Mouse (Mus musculus): ENCODE data around the gene Tsen54.
A peak's percentile ranks its signal among the peaks of the same experiment; 100 is the strongest.

Tsen54 gene

DNA sequence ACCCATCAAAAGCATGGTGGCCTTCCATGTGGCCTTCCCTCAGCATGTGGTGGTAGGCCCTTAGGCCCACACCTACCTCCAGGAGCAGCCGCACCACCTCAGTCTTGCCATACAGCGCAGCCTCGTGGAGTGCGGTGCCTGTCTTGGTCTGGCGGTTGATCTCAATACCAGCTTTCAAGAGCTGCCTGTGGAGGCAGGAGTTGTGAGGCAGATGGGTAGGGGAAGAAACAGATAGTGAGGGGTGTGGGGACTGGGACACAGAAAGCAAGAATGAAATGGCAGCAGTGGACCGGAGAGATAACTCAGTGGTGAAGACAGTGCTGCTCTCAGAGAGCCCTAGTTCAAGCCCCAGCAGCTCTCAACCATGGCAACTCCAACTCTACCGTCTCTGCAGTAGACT lies 9.5 kb upstream of the Tsen54 start:
- DNase-seq: peak; percentile 85

- DNase-seq: no peak
Observed at GRCm38 (mm10) chr11:115806154-115806553, 8.4 kb upstream of the Tsen54 start.

- DNase-seq: no peak
Observed at GRCm38 (mm10) chr11:115807306-115807705, 7.2 kb upstream of the Tsen54 start.

DNA sequence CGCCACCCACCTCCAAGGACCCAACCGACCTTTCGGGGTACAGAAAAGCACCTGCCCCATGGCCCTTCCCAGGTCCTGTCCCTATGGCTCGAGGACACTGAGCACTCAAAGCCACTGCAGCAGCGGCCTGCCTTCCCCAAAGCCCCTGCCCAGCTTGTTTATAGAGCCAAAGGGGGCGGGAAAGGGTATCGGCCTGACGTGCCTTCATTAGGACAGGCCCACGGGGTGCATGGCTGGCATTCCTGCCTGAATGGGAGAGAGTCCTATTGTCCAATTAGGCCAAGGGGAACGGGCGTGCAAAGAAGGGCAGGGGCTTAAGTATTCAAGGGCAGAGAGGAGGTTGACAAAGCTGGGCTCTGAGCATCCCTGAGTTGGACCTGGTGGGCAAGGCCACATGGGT lies 6.6 kb upstream of the Tsen54 start:
- no peak for DNase-seq

DNA sequence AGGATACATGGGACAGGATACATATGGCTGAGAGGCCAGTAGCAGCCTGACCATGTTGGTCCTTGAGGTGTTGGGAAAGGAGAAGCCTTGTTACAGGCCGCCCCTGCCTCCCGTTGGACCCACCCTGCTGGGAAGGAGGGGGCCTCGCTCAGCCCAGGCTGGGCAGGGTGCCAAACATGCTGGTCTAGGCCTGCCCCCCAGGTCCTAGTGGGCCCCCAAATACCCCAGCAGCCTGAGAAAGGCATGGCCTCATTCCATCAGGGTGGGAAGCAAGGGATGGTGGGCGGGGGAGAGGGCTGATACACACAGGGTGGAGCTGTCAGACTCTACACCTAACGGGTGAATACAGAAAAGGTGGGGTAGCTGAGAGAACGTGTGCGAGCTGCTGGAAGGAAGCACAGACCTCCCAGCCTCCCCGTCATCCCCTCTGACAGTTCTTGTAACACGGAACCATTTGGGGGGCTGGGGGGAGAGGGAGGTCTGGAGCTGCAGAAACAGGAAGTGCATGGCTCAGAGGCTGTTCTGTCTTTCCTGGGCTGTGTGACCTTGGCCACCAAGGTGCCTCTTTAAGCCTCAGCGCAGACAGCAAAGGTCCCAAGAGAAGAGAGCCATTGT lies 5.7 kb upstream of the Tsen54 start:
- peak; percentile 60 for DNase-seq

GRCm38 (mm10) chr11:115809311-115809781 lies 5.2 kb upstream of the Tsen54 start:
- DNase-seq: no peak

DNA sequence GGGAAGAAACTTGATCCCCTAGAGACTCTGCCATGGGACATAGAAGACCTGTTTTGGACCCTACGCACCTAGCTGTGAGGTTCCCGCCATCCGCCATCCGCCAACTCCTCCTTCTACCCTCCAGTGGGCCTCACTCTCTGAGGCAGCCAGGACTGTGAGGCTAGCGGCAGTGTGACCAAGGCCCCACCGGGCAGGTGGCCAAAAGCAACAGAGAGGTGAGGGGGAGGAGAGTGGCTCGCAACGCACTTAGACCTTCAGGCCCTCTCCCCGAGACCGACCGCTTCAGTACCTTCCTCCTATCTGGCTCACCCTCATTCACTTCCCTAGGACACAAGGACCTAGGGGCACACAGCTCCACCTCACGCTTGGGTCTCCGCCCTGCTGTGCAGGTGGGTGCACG lies 4.1 kb upstream of the Tsen54 start:
- DNase-seq: peak; percentile 65

DNA sequence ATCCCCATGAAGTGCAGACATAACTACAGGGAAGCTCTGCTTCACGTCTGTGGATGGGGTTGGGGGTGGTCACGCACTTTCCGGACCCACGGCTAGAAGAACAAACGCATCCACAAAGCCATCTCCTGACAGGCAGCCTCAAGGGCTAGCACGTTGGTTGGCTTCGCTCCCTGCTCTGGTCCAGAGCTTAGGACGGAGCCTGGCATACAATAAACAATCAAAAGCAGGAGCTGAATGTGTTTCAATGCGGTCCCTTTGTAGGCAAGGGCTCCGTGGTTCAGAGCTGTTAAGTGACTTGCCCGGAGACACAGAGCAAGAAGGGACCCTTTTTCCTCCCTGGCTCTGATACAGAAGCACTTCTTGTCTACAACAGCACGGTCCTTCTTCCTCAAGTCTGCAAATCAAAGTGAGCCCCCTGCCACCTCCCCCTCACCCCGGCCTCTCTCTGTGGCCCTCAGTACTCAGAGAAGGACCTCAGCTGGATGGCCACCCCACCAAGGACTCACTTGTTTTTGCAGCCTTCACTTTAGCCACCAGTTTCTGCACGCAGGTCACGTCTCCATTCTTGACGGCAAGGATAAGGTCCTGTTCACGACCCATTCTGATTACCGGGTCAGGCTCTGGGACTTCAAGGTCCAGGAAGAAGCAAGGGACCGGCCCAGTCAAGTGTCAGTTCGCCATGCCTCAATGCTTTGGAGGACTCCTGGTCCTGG lies 3.0 kb upstream of the Tsen54 start:
- DNase-seq: no peak

DNA sequence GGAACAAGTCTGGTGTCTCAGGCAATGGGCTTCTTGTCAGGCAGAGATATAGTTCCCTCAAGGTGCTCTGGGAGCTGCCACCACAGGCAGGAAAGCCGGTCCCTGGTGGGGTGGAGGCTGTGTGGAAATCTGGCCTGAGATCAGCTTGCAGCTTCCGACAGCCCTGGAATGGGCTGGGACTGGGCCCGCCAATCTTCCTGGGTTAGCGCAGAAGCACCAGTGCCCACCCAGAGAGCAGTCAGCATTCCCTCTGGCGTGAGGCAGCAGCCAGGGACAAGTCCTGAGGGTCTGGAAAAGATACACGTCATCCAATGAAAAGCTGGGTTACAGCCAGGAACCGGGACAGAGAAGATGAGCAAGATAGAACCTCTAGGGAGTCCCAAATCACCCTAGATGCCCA lies 2.4 kb upstream of the Tsen54 start:
- DNase-seq: no peak

GRCm38 (mm10) chr11:115812533-115813420 lies 1.7 kb upstream of the Tsen54 start:
- peak; percentile 57 for DNase-seq

DNA sequence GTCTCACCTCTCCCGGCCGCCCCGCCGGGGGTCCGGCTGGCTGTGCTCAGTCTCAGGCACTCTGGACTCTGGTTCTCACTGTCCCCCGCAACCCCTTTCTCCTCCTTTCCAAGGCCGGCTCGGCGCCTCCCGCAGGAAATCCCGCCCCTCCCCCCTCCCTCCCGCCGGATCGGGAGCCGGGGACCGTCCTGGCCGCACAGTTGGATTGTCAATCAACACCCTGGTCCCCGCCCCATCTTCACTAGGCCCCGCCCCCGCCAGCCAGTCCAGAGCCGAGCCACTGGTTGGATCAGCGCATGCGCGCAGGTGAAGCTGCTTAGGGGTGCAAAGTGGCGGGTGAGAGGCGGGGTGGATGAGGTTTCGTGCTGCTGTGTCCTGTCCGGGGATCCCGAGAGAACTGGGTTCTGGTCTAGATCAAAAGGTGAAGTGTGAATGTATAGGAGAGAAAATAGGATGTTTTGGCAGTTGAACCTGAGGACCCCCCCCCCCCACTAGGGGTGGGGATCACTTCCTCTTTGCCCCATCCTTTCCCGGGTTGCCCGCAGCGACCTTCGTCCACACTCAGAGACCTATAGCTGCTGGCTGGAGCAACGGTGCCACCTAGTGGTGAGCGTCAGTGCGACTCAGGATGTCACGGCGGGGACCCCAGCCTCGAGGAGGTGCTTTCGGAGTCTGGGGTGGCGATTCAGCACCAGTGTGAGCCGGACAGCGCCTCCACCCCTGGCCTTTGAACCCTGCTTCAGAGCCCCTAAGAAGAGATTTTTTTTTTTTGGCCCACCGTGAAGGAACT lies 822 bp upstream of the Tsen54 start, which contains the start of gene Caskin2:
Gene Caskin2, minus strand, starts transcription at position 133 of the 790 bp plus-strand sequence.
- peak; percentile 100 for DNase-seq

DNA sequence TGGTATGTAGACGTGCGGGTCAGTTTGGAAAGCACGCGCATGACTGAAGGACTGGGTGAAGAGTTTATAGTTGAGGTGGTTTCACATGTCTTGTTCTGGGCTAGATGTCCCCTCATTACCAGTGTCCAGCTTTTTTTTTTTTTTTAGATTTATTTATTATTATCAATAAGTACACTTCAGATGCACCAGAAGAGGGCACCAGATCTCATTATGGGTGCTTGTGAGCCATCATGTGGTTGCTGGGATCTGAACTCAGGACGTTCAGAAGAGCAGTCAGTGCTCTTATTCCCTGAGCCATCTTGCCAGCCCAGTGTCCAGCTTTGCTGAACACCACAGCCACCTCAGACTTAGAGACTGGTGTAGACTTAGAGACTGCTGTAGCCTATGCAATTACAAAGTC lies 2.8 kb downstream of the Tsen54 start:
- DNase-seq: no peak

DNA sequence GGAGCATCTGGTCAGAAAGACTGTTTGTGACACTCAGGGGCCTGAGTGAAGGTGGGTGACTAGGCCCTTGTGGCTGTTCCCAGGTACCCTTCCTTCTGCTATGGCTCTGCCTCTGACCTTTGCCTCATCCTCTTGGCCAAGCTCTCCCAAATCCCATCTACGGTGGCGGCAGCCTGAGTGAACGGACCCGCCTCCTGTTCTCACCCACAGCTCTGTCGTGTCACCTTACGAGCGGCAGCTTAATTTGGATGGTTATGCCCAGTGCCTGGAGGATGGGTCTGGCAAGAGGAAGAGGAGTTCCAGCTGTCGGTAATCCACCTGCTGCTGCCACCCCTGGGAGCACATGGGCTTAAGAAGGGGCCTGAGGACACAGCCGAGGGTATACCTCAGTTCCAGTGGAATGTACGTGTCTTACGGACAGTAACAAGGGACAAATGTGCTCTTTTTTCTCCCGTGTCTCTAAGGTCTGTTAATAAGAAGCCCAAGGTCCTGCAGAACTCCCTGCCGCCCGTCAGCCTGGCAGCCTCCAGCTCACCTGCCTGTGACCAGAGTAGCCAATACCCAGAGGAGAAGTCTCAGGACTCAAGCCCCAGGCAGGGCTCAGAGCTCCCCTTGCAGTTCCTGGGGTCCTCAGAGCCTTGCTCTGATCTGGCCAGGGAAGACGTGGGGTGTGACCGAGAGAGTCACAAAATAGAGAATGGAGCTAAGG lies 5.5 kb downstream of the Tsen54 start:
- DNase-seq: no peak

- DNase-seq: no peak
Observed at GRCm38 (mm10) chr11:115821001-115821400, 6.5 kb downstream of the Tsen54 start.

DNA sequence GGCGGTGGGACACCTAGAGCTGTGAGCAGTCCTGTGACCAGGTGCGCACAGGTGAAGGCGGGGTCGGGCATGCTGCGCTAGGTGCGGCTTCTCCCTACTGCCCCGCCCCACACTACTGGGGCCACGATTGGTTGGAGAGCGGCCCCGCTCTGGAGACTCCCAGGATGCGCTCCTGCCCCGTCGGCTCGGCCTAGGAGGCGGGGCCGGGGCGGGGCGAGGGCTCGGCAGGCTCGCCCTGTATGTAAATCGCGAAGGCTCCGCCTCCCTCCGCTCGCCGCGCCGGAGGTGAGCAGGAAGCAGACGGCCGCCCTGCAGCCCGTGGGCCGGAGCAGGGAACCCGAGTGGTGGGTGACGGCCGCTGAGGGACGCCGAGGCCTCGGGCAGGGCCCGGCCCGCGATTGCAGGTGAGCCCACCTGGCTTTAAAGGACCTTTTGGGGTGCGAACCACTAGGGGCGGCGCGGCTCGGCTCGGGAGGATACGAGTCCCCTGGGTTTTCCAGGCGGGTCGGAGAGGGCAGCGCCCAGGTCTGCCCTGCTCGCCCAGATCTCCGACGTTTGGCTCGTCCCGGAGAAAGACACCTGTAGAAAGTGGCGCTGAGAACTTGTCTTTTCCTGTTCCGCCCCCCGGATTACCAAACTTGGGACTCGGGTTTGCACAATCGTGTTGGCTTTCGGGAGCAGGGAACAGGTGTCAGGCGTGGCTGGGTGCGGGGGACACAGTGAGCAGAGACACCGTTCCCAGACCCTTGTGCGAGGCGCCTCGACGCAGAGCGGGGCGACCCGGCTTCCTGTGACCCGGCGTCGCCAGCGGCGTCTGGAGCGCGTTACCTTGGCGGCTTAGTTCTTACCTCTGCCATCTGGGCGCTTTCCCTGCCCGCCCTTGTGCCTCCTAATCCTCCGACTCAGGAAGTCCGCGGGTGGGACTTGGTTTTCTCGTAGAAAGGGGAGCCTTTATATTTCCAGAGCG lies 9.5 kb downstream of the Tsen54 start, which contains the start of gene Llgl2:
Gene Llgl2, plus strand, starts transcription at position 276 of the 967 bp plus-strand sequence.
- peak; percentile 98 for DNase-seq

DNA sequence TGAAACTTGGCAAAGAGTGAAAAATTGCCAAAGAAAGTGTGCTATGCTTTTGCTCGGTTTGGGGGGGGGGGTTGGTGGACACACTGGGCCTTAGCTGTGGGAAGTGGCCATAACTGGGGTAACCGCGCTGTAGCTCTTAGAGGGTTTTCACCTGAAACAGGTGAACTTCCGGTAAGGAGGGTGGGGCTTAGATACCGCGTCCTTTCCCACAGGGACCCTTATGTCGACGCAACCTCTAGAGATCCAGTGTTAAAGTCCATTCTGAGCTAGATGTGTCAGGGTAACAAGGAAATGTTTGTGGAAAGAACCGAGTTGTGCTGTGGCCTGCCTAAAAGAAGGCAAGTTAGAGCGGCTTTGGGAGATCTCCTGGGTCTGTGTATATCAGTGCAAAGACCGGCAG lies 10.3 kb downstream of the Tsen54 start:
- DNase-seq: no peak

- DNase-seq: no peak
Observed at GRCm38 (mm10) chr11:115826487-115826886, 12.0 kb downstream of the Tsen54 start.

DNA sequence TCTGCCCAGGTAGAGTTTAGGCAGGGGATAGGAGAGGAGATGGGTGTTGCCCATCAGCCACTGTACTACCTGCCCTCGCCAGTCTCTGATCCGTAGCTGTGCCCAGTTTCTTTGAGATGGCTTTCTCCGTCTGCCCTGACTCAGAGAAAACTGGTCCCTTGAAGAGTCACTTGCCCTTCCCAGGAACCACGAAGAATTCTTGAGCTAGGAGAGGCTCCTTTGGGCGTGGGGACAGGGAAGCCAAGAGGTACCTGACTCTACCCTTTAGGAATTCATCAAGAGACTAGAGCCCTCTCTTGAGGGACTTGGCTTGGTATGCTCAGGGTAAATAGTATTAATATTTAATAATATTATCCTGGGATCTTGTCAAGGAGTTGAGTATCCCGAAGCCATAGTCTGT lies 13.1 kb downstream of the Tsen54 start:
- DNase-seq: no peak

- no peak for DNase-seq
Observed at GRCm38 (mm10) chr11:115829036-115829435, 14.5 kb downstream of the Tsen54 start.

DNA sequence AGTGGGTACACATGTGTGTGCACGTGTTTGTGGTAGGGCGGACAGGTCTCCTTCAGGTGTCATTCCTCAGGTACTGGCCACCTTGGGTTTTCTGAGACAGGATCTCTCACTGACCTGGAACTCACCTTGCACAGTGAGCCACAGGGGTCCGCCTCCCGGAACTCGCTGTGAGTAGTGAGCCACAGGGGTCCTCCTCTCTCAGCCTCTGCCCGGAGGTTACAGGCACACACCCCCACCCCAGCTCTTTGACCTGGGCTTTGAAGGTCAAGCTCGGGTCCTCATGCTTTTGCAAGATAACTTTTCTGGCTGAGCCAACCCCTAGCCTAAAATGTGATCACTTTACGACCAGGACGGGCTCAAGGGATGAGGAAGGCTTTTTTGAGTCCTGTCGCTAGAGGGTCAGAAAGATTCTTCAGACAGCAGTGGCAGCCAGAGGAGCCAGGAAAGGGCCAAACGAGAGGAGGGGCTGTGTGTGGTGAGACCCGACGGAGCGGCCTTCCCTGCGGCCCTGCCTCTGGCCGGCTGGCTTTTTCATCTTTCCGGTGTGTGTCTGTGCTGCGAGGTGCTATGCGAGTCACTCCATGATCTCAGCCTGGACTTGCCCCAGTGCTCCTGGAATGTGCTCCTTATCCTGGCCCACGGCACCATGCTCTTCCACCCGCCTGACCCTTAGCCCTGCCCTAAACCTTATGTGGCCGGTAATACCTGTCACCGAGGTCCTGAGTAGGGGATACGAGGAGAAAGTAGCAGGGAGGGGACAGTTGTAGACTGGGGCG lies 16.2 kb downstream of the Tsen54 start:
- DNase-seq: no peak
